23 mouse cellular contexts compared by ENCODE assay signal in genomic region chr1:172635258-172635657, GRCm38 (mm10). TPM values are rescaled to one million over a fixed set of nuclear protein-coding genes. Genes with fewer than 3 reads are reported as not detected.
DNase-seq lines count a peak whose midpoint lies in the region; ATAC-seq and TF ChIP-seq lines count a peak whose summit lies in the region.
"Had no signal": no experiment of that assay in that cellular context is flagged by ENCODE, and none has a peak within 500 bp of the region (broad histone marks: within the 10 kb centered on the region; RNA-seq: fewer than 3 reads in every experiment).

No protein-coding gene starts in this region.

- H3K36me3 ChIP-seq in heart, adult 2 months (ENCODE audit: control insufficient read depth, insufficient read depth, low read length) = no peaks in the 10 kb centered on the region; the same call in 1 of the 2 replicates
- H3K36me3 ChIP-seq in kidney, embryonic 16.5 days (ENCODE audit: insufficient read depth, low read length) = no peaks in the 10 kb centered on the region
- no peaks in the 10 kb centered on the region for H3K36me3 ChIP-seq in heart, embryonic 15.5 days
- H3K36me3 ChIP-seq: embryonic facial prominence, embryonic 13.5 days; forebrain, embryonic 10.5 days; limb, embryonic 12.5 days; stomach, embryonic 15.5 days had no signal

- intact Hi-C loops in heart, adult 2 months (cut with DNase I) = loop anchor here (10.0 kb wide), 1 partner anchor 760 kb away; no protein-coding TSS in a partner anchor
- intact Hi-C loops in heart, postnatal 25 days (cut with DNase I) = no loop called here

- H3K4me1 ChIP-seq in heart, adult 2 months (ENCODE audit: control insufficient read depth, insufficient read depth, low read length) = peaks cover 8% of the 10 kb centered on the region
- H3K4me1 ChIP-seq in kidney, embryonic 16.5 days (ENCODE audit: insufficient read depth, low read length) = peaks cover 10% of the 10 kb centered on the region; the same call in 1 of the 2 replicates
- H3K4me1 ChIP-seq in heart, embryonic 15.5 days (replicated peaks) = peaks cover 18% of the 10 kb centered on the region
- H3K4me1 ChIP-seq: limb, embryonic 12.5 days; stomach, embryonic 15.5 days had no signal

- H3K4me2 ChIP-seq in kidney, embryonic 16.5 days (replicated peaks; ENCODE audit: low read depth, low read length) = no peak overlapping the region
- no peak overlapping the region for H3K4me2 ChIP-seq in heart, embryonic 15.5 days
- H3K4me2 ChIP-seq: embryonic facial prominence, embryonic 13.5 days; limb, embryonic 12.5 days; stomach, embryonic 15.5 days had no signal

- no peak overlapping the region for H3K4me3 ChIP-seq in heart, adult 2 months
- H3K4me3 ChIP-seq in kidney, embryonic 16.5 days (ENCODE audit: low read length) = no peak overlapping the region
- no peak overlapping the region for H3K4me3 ChIP-seq in heart, embryonic 15.5 days
- H3K4me3 ChIP-seq: embryonic facial prominence, embryonic 13.5 days; forebrain, embryonic 10.5 days; limb, embryonic 12.5 days; stomach, embryonic 15.5 days had no signal

- no peaks in the 10 kb centered on the region for H3K9me3 ChIP-seq in kidney, embryonic 16.5 days (ENCODE audit: low read length)
- H3K9me3 ChIP-seq in heart, embryonic 15.5 days (replicated peaks) = no peaks in the 10 kb centered on the region
- H3K9me3 ChIP-seq: embryonic facial prominence, embryonic 13.5 days; forebrain, embryonic 10.5 days; limb, embryonic 12.5 days; stomach, embryonic 15.5 days had no signal

- DNase-seq in heart, adult 2 months = no peak
- no peak for DNase-seq in heart, postnatal 25 days (ENCODE audit: low spot score)
- no peak for DNase-seq in kidney, postnatal 10 days
- peak; percentile 20 for DNase-seq in brain, embryonic 14.5 days (ENCODE audit: low read depth)
- DNase-seq in embryo, embryonic 10 days (ENCODE audit: low spot score) = no peak
- DNase-seq in spleen, adult 18-20 months = no peak
- DNase-seq: cerebellum, postnatal 25 days; kidney, postnatal 4 days; retina, postnatal 1 day had no signal

- TF ChIP-seq POLR2A in heart, adult 2 months (IDR thresholded peaks at IDR 0.05; ENCODE audit: insufficient read depth, low read depth, low read length) = no peak
- TF ChIP-seq POLR2A in brain, embryonic 14.5 days (IDR thresholded peaks at IDR 0.05; ENCODE audit: borderline replicate concordance, extremely low read depth, insufficient read depth, insufficient read length, poor library complexity, severe bottlenecking) = no peak

- no peak overlapping the region for H3K9ac ChIP-seq in heart, adult 2 months (ENCODE audit: low read depth, low read length)
- H3K9ac ChIP-seq in kidney, embryonic 16.5 days (replicated peaks; ENCODE audit: low read length) = 0 out of 2 replicates have a peak overlapping the region, but pooled peaks have one; percentile 4
- no peak overlapping the region for H3K9ac ChIP-seq in heart, embryonic 15.5 days
- H3K9ac ChIP-seq: embryonic facial prominence, embryonic 13.5 days; limb, embryonic 12.5 days; liver, embryonic 14.5 days; stomach, embryonic 15.5 days had no signal

- no peaks in the 10 kb centered on the region for H3K27me3 ChIP-seq in heart, adult 2 months (ENCODE audit: control insufficient read depth, insufficient read depth, low read length)
- H3K27me3 ChIP-seq in kidney, embryonic 16.5 days (ENCODE audit: insufficient read depth, low read length) = no peaks in the 10 kb centered on the region
- H3K27me3 ChIP-seq in heart, embryonic 15.5 days = no peaks in the 10 kb centered on the region
- H3K27me3 ChIP-seq: embryonic facial prominence, embryonic 13.5 days; limb, embryonic 12.5 days; stomach, embryonic 15.5 days had no signal

- peak overlapping the region; percentile 44 for H3K27ac ChIP-seq in heart, adult 2 months
- peak overlapping the region; percentile 15; the same call in 1 of the 2 replicates for H3K27ac ChIP-seq in kidney, embryonic 16.5 days (ENCODE audit: low read length)
- peak overlapping the region; percentile 49 for H3K27ac ChIP-seq in heart, embryonic 15.5 days
- H3K27ac ChIP-seq: forebrain, embryonic 10.5 days; limb, embryonic 12.5 days; liver, embryonic 14.5 days; stomach, embryonic 15.5 days had no signal

- 35% methylated on average over 4 of the region's 4 CpGs for WGBS in heart, adult 2 months
- WGBS in kidney, embryonic 16.5 days = 26% methylated on average over 4 of the region's 4 CpGs
- 40% methylated on average over 4 of the region's 4 CpGs for WGBS in heart, embryonic 15.5 days

- H3K79me2 ChIP-seq in heart, adult 2 months (replicated peaks; ENCODE audit: control insufficient read depth, insufficient read depth, low read length) = no peaks in the 10 kb centered on the region

- TF ChIP-seq EP300 in heart, adult 2 months (IDR thresholded peaks at IDR 0.05; ENCODE audit: insufficient read depth, low read depth, low read length) = no peak

- no peak for TF ChIP-seq CTCF in heart, adult 2 months (IDR thresholded peaks at IDR 0.05)
- no peak for TF ChIP-seq CTCF in brain, embryonic 14.5 days (IDR thresholded peaks at IDR 0.05; ENCODE audit: borderline replicate concordance, extremely low read depth, insufficient read depth, insufficient read length)

- ATAC-seq in kidney, embryonic 16.5 days (ENCODE audit: low FRiP score, low TSS enrichment) = no peak
- no peak for ATAC-seq in heart, embryonic 15.5 days (replicated peaks; ENCODE audit: insufficient number of reproducible peaks, insufficient read depth, low FRiP score, low read depth)

RNA-seq across cellular contexts. Expression of gene Dusp23, which starts 2.5 kb away (rescaled TPM):
- 10 to 100 TPM; 10.1 to 12.3 TPM for total RNA-seq in heart, adult 2 months (2021)
- polyA plus RNA-seq in heart, adult 2 months (2012; rRNA removed) = 22.0 and 38.1 TPM in 2 replicates
- total RNA-seq in heart, postnatal 25 days (2021) = 10 to 100 TPM; 10.4 to 11.1 TPM
- polyA plus RNA-seq in kidney, embryonic 16.5 days (2015; fragmentation: Nextera tagmentation; extraction: Ambion mirVana) = 18.5 and 21.7 TPM in 2 replicates
- polyA plus RNA-seq in brain, embryonic 14.5 days (2012; rRNA removed) = 8.0 and 9.0 TPM in 2 replicates
- 11.3 and 11.9 TPM in 2 replicates for polyA plus RNA-seq in heart, embryonic 15.5 days (2015; fragmentation: Nextera tagmentation; extraction: Ambion mirVana)
- total RNA-seq: neutrophil, adult 5-6 weeks had no signal

RNA-seq across cellular contexts. Expression of gene Fcrl6, which starts 32.9 kb away (rescaled TPM):
- not detected for total RNA-seq in heart, adult 2 months (2021)
- polyA plus RNA-seq in heart, adult 2 months (2012; rRNA removed) = not detected in 2 replicates
- total RNA-seq in heart, postnatal 25 days (2021) = not detected
- not detected in 2 replicates for polyA plus RNA-seq in kidney, embryonic 16.5 days (2015; fragmentation: Nextera tagmentation; extraction: Ambion mirVana)
- polyA plus RNA-seq in brain, embryonic 14.5 days (2012; rRNA removed) = 0.12 and 0.21 TPM in 2 replicates
- polyA plus RNA-seq in heart, embryonic 15.5 days (2015; fragmentation: Nextera tagmentation; extraction: Ambion mirVana) = not detected in 2 replicates
- total RNA-seq: ES-E14; granulocyte monocyte progenitor cell, adult 5-6 weeks; megakaryocyte, adult 5-6 weeks; monocyte, adult 5-6 weeks had no signal
- polyA plus RNA-seq: C2C12; intestine, embryonic 14.5 days; liver, embryonic 14.5 days; stomach, embryonic 15.5 days had no signal

RNA-seq across cellular contexts. Expression of gene Slamf8, which starts 44.9 kb away (rescaled TPM):
- total RNA-seq in heart, adult 2 months (2021) = under 1 TPM; 0.30 to 0.34 TPM
- polyA plus RNA-seq in heart, adult 2 months (2012; rRNA removed) = 0.97 and 1.3 TPM in 2 replicates
- total RNA-seq in heart, postnatal 25 days (2021) = under 1 TPM in 1 of 2 experiments, not detected in 1; 0.25 TPM
- 0.12 TPM in 1 of 2 replicates, not detected in the other for polyA plus RNA-seq in kidney, embryonic 16.5 days (2015; fragmentation: Nextera tagmentation; extraction: Ambion mirVana)
- polyA plus RNA-seq in brain, embryonic 14.5 days (2012; rRNA removed) = 0.06 and 0.08 TPM in 2 replicates
- 0.23 TPM in 1 of 2 replicates, not detected in the other for polyA plus RNA-seq in heart, embryonic 15.5 days (2015; fragmentation: Nextera tagmentation; extraction: Ambion mirVana)
- total RNA-seq: ES-E14 had no signal
- polyA plus RNA-seq: C2C12; forebrain, embryonic 10.5 days; limb, embryonic 12.5 days had no signal
